Mouse (Mus musculus): ENCODE measurements around the gene Cox10. TPM values are rescaled to one million over a fixed set of nuclear protein-coding genes. Genes with fewer than 3 reads are reported as not detected.

Cox10 gene
- polyA plus RNA-seq, 1 experiment from 2014 or later, result 22.6 TPM

DNA sequence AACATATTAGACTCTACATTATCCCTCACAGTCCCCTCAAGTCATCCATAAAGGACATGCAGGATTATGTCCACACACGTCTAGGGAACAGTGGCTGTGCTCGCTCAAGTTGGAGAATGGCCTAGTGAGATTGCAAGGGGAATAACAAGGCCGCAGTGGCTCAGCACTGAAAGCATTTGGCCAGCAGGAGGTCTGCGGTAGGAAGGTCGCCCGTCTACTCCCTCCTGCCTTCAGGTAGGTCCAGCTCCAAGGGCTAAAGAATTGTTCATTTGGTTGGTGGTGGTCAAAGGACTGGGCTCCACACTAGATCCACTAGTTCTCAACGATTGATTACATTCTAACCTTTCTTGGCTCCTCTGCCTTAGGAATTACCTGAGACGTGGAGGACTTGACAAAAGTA is 89.0 kb downstream of the Cox10 start:
- H3K27me3 ChIP-seq, result no peaks in the 10 kb centered on the region
- H3K4me3 ChIP-seq, result no peak overlapping the region
- ATAC-seq (replicated peaks), result no peak
- WGBS, result 83% methylated on average over 8 of the region's 8 CpGs
- H3K4me1 ChIP-seq, result peaks cover 9% of the 10 kb centered on the region
- H3K9ac ChIP-seq (replicated peaks), result no peak overlapping the region
- H3K36me3 ChIP-seq, result no peaks in the 10 kb centered on the region
- H3K4me2 ChIP-seq (replicated peaks), result no peak overlapping the region
- no peak overlapping the region for H3K27ac ChIP-seq (replicated peaks)
- H3K9me3 ChIP-seq, result no peaks in the 10 kb centered on the region

DNA sequence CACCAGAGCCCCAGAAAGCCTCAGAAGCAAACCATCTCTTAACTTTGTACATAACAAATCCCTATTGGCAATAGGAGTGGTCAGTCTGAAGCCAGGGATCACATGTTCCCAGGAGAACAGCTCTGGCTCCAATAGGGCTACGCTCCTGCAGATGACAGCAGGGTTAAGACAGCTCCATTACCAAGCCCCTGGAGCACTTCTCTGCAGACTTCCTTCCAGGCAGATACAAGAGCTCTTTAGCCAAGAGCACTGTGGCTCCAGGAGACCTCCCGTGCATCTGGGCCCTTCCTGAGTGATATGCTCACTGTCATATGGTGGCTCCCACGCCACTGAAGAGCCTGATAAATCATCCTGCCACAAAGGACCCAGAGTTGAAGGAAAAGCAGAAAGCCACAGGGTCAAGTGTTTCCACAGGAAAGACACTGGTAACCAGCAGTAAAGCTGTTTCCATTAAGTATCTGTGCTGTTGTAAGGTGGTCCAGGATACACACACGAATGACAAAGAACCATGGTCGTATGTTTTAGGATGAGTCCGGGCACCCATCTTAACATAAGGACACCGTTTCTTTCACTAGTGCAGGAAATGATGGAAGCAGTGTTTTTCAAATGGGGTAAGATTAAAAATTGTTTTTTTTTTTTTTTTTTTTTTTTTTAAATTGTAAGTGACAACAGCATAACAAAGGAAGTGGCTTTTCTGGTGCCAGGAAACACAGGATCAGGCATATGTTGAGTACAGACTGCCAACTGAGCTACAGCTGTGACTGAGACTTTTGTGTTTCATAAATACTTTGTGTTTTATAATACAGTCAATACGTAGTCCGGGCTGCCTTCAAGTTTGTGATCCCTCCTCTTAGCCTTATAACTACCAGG is 90.0 kb downstream of the Cox10 start:
- no peak overlapping the region for H3K4me2 ChIP-seq (replicated peaks)
- no peaks in the 10 kb centered on the region for H3K27me3 ChIP-seq
- no peak; the same call in 1 of the 2 replicates for ATAC-seq (replicated peaks)
- H3K27ac ChIP-seq (replicated peaks), result peak overlapping the region; percentile 25; the same call in 1 of the 2 replicates
- no peaks in the 10 kb centered on the region for H3K9me3 ChIP-seq
- WGBS, result 71% methylated on average over 9 of the region's 9 CpGs
- H3K9ac ChIP-seq (replicated peaks), result no peak overlapping the region
- H3K4me3 ChIP-seq, result no peak overlapping the region
- H3K36me3 ChIP-seq, result no peaks in the 10 kb centered on the region
- H3K4me1 ChIP-seq, result peaks cover 9% of the 10 kb centered on the region

DNA sequence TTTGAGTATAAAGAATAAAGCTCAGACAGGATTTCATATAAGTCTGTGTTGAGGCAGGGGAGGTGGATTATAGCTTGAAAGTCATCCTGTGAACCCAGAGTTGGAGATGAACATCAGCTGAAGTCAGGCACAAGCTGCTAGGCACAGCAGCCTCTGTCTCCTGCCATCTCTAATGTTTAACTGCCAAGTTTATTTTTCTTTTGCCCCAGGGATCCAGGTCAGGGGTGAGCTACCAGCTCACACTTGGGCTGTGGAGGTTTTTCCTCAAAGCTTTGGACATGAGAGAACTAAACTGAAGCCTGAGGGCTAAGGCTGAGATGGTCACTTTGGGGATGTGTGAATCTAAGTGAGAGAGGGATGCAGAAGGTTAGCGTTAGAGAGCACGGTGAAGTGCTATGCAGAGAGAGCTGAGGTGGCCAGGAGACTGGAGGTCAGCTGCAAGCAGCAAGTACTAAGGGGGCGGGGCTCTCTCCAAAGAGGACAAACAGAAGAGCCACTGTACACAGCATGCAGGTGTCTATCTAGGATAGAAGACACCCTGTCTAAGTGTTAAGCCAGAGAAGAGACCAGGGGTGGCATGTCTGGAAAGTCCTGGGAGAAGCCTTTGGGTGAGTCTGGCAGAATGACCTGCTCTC is 91.1 kb downstream of the Cox10 start:
- no peaks in the 10 kb centered on the region for H3K36me3 ChIP-seq
- no peak overlapping the region for H3K27ac ChIP-seq (replicated peaks)
- no peaks in the 10 kb centered on the region for H3K9me3 ChIP-seq
- no peak for ATAC-seq (replicated peaks)
- H3K4me2 ChIP-seq (replicated peaks), result no peak overlapping the region
- no peak overlapping the region for H3K9ac ChIP-seq (replicated peaks)
- H3K4me3 ChIP-seq, result no peak overlapping the region
- H3K4me1 ChIP-seq, result peaks cover 9% of the 10 kb centered on the region
- 87% methylated on average over 3 of the region's 3 CpGs for WGBS
- no peaks in the 10 kb centered on the region for H3K27me3 ChIP-seq

DNA sequence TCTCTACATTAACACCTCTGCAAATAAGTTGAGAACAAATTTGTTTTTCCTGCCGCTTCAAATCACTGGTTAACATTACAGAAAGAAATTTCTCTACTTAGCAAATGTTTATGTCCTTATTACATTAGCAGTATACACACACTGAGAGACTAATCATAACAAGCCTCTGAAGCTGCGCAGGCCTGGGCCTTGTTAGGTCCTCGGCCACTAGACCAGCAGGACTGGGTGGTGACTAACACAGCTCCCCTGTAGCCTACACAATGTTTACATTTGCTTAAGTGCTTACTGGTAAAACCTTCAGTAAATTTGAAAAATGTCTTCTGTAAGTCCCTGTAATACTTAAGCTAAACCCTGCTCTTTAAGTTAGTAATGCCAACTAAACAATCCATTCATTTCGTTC is 92.6 kb downstream of the Cox10 start:
- no peak for ATAC-seq (replicated peaks)
- Histone ChIP-seq H3K4me3 (no peak overlapping the region), H3K27ac (replicated peaks) (no peak overlapping the region), H3K27me3 (no peaks in the 10 kb centered on the region), H3K4me1 (peaks cover 9% of the 10 kb centered on the region), H3K4me2 (replicated peaks) (no peak overlapping the region), H3K9ac (replicated peaks) (no peak overlapping the region), H3K9me3 (no peaks in the 10 kb centered on the region), H3K36me3 (no peaks in the 10 kb centered on the region)
- WGBS, result 94% methylated on average over 4 of the region's 4 CpGs

DNA sequence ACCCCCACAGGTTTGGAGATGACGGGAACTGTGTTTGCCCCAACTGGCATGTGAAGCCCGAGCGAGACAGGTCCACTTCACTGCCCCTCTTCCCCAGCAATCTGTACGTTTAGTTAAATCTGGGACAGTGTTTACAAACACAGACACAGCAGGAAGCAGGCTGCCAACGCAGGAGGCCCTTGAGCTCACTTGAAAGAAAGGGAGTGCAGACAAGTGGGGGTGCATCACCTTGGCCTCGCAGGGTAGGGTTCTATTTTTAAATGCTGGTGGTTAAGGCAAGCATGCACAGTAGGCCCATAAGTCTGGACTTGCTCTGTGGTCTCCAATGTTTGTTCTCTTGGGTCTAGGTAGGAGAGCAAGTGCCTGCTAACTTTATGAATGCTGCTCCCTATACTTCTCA is 93.8 kb downstream of the Cox10 start:
- no peak overlapping the region for H3K27ac ChIP-seq (replicated peaks)
- ATAC-seq (replicated peaks), result no peak

DNA sequence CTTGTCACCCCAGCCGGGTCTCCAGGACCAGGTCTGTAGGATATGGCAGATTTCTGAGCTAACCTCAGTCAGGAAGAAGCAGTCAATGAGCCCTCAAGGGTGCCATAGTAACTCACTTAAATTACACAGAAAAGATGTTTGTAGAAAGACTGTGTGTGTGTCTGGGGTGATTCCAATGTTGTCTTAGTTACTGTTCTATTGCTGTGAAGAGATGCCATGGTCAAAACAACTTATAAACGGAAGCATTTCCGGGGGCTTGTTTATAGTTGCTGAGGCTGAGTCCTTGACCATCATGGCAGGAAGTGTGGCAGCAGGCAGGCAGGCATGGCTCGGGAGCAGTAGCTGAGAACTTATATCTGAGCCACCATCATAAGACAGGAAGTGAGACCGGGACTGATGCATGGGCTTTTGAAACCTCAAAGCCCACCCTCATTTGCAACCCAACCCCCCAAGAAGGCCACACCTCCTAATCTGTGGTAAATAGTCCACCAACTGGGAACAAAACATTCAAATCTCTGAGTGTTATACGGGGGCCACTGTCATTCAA is 94.6 kb downstream of the Cox10 start:
- 81% methylated on average over 6 of the region's 6 CpGs for WGBS
- no peaks in the 10 kb centered on the region for H3K27me3 ChIP-seq
- H3K9me3 ChIP-seq, result no peaks in the 10 kb centered on the region
- no peak overlapping the region for H3K9ac ChIP-seq (replicated peaks)
- no peak overlapping the region for H3K4me2 ChIP-seq (replicated peaks)
- ATAC-seq (replicated peaks), result no peak
- H3K4me3 ChIP-seq, result no peak overlapping the region
- peaks cover 8% of the 10 kb centered on the region for H3K4me1 ChIP-seq
- H3K27ac ChIP-seq (replicated peaks), result no peak overlapping the region
- H3K36me3 ChIP-seq, result no peaks in the 10 kb centered on the region

More for the DNA sequence above, 93.8 kb downstream of the Cox10 start:
- 57% methylated on average over 6 of the region's 6 CpGs for WGBS
- Histone ChIP-seq H3K9me3 (no peaks in the 10 kb centered on the region), H3K27me3 (no peaks in the 10 kb centered on the region), H3K36me3 (no peaks in the 10 kb centered on the region), H3K4me3 (no peak overlapping the region), H3K9ac (replicated peaks) (no peak overlapping the region), H3K4me1 (peaks cover 9% of the 10 kb centered on the region), H3K4me2 (replicated peaks) (no peak overlapping the region)

DNA sequence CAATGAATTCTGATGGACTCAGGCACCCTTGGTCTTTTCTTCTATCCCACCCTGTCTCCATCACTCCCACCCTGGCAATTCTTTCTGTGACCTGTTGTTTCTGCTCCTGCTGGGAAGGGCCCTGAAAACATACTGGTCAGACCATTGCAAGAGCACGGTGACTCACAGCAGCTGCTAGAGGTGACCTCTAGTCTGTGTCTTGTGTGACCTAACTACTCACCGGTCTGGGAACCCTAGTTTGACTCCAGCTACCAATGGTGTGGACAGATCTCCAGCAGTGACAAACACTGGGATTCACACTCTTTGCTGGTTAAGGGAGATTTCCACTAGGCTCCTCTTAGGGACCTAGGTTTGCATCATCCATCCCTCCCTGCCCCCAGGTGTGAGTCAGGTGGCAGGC is 101.5 kb downstream of the Cox10 start:
- no peak for ATAC-seq (replicated peaks)
- Histone ChIP-seq H3K27me3 (no peaks in the 10 kb centered on the region), H3K4me3 (no peak overlapping the region), H3K36me3 (no peaks in the 10 kb centered on the region), H3K9ac (replicated peaks) (no peak overlapping the region), H3K9me3 (no peaks in the 10 kb centered on the region), H3K4me1 (no peaks in the 10 kb centered on the region), H3K27ac (replicated peaks) (no peak overlapping the region), H3K4me2 (replicated peaks) (no peak overlapping the region)
- WGBS, result 69% methylated on average over 2 of the region's 2 CpGs

DNA sequence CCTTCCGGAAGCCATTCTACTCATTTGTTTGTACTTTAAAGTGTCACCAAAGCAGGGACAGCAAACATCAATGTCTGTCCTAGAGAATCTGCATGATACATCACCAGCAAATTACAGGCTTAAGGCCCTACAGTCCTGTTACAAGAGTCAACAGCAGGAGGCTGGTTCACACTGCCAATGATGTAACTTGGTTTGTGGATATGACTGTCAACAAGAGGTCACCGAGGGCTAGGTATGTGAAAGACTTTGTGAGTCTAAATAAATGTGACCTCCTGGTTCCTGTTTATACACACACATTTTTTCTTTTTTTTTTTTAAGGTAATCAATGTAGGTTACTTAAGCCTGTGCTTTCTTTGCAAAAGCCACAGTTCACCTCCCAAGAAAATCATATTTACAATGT is 102.5 kb downstream of the Cox10 start:
- H3K27me3 ChIP-seq, result no peaks in the 10 kb centered on the region
- H3K4me1 ChIP-seq, result no peaks in the 10 kb centered on the region
- ATAC-seq (replicated peaks), result no peak
- H3K27ac ChIP-seq (replicated peaks), result no peak overlapping the region
- no peaks in the 10 kb centered on the region for H3K36me3 ChIP-seq
- H3K4me3 ChIP-seq, result no peak overlapping the region
- no peak overlapping the region for H3K9ac ChIP-seq (replicated peaks)
- 90% methylated on average over 2 of the region's 2 CpGs for WGBS
- H3K9me3 ChIP-seq, result no peaks in the 10 kb centered on the region
- H3K4me2 ChIP-seq (replicated peaks), result no peak overlapping the region

DNA sequence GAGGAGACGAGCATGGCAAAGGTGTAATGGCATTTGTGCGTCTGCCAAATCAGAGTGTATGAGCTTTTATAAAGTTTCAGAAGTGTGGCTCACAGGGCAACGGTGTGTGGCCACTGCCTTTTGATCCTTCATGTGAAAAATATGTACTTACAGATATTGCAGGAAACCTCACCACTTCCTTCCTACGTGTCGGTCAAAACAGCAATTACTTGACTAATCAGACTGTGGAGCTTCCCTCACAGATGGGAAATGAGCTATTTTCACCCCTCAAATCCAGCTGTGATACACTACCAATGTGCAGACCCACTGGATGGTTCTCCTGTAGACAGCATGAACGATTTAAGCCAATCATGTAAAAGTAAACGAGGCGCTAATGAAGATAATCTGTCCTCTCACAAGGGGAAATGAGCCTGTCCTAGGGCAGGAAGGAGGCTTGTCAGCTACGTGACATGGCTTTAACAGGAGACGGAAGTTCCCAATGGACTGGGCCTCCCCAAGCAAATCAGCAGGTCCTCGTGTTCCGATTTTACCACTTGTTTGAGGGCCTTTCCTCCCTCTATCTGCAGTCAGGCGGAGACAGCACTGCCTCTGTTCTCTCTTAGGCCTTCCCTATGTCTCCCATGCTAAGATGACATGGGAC is 103.9 kb downstream of the Cox10 start:
- Histone ChIP-seq H3K9ac (replicated peaks) (no peak overlapping the region), H3K4me3 (no peak overlapping the region), H3K36me3 (no peaks in the 10 kb centered on the region), H3K4me2 (replicated peaks) (no peak overlapping the region), H3K27me3 (no peaks in the 10 kb centered on the region), H3K27ac (replicated peaks) (no peak overlapping the region), H3K4me1 (no peaks in the 10 kb centered on the region), H3K9me3 (no peaks in the 10 kb centered on the region)
- no peak for ATAC-seq (replicated peaks)
- WGBS, result 73% methylated on average over 13 of the region's 13 CpGs

DNA sequence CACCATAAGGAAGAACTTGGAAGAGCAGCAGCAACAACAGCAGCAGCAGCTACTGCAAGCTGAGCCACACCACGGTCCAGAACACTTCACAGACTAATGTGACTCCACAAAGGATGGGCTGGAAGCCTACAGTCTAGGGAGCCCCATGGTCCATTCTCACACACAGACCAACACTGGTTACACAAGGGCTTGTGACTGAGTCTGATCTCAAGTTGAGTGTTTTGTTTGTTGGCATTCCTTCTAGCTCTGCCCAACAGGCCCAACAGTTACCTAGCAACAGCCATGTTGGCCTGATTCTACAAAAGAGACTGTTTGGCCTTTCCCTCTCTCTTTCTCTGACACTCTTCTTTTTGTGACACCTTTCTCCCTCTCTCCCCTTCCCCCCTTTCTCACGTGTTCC is 105.3 kb downstream of the Cox10 start:
- Histone ChIP-seq H3K4me3 (no peak overlapping the region), H3K27me3 (no peaks in the 10 kb centered on the region), H3K36me3 (no peaks in the 10 kb centered on the region), H3K27ac (replicated peaks) (no peak overlapping the region), H3K4me1 (peaks cover 9% of the 10 kb centered on the region), H3K4me2 (replicated peaks) (no peak overlapping the region), H3K9ac (replicated peaks) (no peak overlapping the region), H3K9me3 (no peaks in the 10 kb centered on the region)
- no peak for ATAC-seq (replicated peaks)
- 56% methylated on average over 2 of the region's 2 CpGs for whole genome bisulfite sequencing

DNA sequence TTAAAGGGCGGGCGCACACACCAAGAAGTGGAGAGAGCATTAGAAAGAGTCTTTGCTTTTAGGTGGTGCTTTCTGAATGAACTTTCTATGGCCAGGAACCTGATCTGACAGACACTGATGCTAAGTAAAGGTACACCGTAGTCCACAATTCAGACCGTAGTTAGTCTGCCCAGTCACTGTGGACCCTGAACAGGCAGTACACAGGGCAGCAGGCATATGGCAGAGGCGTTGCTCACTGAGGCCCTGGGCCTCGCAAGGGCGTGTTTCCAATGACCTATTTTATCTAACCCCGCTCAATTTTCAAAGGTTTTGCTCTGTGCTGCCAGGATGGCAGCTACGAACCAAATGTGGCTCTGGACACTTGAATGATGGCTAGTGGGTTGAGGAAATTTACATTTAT is 107.8 kb downstream of the Cox10 start:
- H3K27me3 ChIP-seq, result no peaks in the 10 kb centered on the region
- H3K4me1 ChIP-seq, result peaks cover 21% of the 10 kb centered on the region
- no peaks in the 10 kb centered on the region for H3K36me3 ChIP-seq
- WGBS, result 92% methylated on average over 9 of the region's 9 CpGs
- H3K4me3 ChIP-seq, result no peak overlapping the region
- ATAC-seq (replicated peaks), result no peak
- H3K27ac ChIP-seq (replicated peaks), result no peak overlapping the region
- no peaks in the 10 kb centered on the region for H3K9me3 ChIP-seq
- H3K9ac ChIP-seq (replicated peaks), result no peak overlapping the region
- H3K4me2 ChIP-seq (replicated peaks), result no peak overlapping the region

DNA sequence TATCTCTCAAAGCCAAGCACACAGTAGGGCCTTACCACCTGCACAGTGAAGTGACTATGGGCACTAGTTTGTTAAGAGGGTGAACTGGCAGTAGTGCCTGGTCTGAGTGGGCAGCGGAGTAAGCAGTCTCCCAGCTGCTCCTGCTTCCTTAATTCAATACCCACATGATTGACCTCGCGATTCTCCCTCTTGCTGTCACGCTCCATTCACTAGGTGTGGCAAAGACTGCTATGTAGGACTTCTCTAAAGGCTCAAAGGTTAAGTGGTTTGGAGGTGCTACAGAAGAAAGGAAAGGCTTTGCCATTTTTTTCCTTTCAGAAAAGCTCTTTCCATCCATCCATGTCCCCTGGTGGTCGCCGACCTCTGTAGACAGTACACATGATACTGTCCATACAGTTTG is 108.5 kb downstream of the Cox10 start:
- Histone ChIP-seq H3K9ac (replicated peaks) (no peak overlapping the region), H3K9me3 (no peaks in the 10 kb centered on the region), H3K4me3 (no peak overlapping the region), H3K27ac (replicated peaks) (no peak overlapping the region), H3K27me3 (no peaks in the 10 kb centered on the region), H3K4me1 (peaks cover 21% of the 10 kb centered on the region), H3K4me2 (replicated peaks) (no peak overlapping the region), H3K36me3 (no peaks in the 10 kb centered on the region)
- WGBS, result 98% methylated on average over 6 of the region's 6 CpGs
- ATAC-seq (replicated peaks), result no peak

Data from forebrain, embryonic 15.5 days (tissue).